Mouse (Mus musculus): ENCODE measurements at regions not wholly inside any gene's neighbourhood (a gene's known extent, or its start where the extent isn't known, plus 50 kb on each side); places are given as distances from the start of the nearest gene placed in this dataset. TPM values are rescaled to one million over a fixed set of nuclear protein-coding genes. Genes with fewer than 3 reads are reported as not detected.

- no peak overlapping the region for H3K4me3 ChIP-seq
- no peak for ATAC-seq (ENCODE audit: insufficient number of reproducible peaks, insufficient read depth, low FRiP score, low TSS enrichment)
- no peaks in the 10 kb centered on the region for H3K36me3 ChIP-seq
- H3K4me1 ChIP-seq, result no peaks in the 10 kb centered on the region
- no peaks in the 10 kb centered on the region for H3K27me3 ChIP-seq
- no peak overlapping the region for H3K9ac ChIP-seq
- no peaks in the 10 kb centered on the region for H3K9me3 ChIP-seq
- H3K4me2 ChIP-seq (replicated peaks), result no peak overlapping the region
- no peak overlapping the region for H3K27ac ChIP-seq
- 76% methylated on average over 2 of the region's 2 CpGs for WGBS
Observed at GRCm38 (mm10) chr7:36571061-36571460, 126.9 kb upstream of the Tshz3 start.

- no peak overlapping the region for H3K27ac ChIP-seq
- no peak for ATAC-seq (ENCODE audit: insufficient number of reproducible peaks, insufficient read depth, low FRiP score, low TSS enrichment)
- H3K4me1 ChIP-seq, result no peaks in the 10 kb centered on the region
- no peaks in the 10 kb centered on the region for H3K36me3 ChIP-seq
- H3K9me3 ChIP-seq, result no peaks in the 10 kb centered on the region
- no peak overlapping the region for H3K9ac ChIP-seq
- no peaks in the 10 kb centered on the region for H3K27me3 ChIP-seq
- no peak overlapping the region for H3K4me2 ChIP-seq (replicated peaks)
- no peak overlapping the region for H3K4me3 ChIP-seq
- 88% methylated on average over 6 of the region's 6 CpGs for WGBS
Observed at GRCm38 (mm10) chr7:36582074-36582473, 115.8 kb upstream of the Tshz3 start.

- H3K9ac ChIP-seq, result no peak overlapping the region
- no peak overlapping the region for H3K4me3 ChIP-seq
- H3K27me3 ChIP-seq, result no peaks in the 10 kb centered on the region
- no peaks in the 10 kb centered on the region for H3K4me1 ChIP-seq
- no peak overlapping the region for H3K4me2 ChIP-seq (replicated peaks)
- H3K27ac ChIP-seq, result no peak overlapping the region
- WGBS, result 69% methylated on average over 1 of the region's 1 CpGs
- H3K36me3 ChIP-seq, result no peaks in the 10 kb centered on the region
- no peak for ATAC-seq (ENCODE audit: insufficient number of reproducible peaks, insufficient read depth, low FRiP score, low TSS enrichment)
- no peaks in the 10 kb centered on the region for H3K9me3 ChIP-seq
Observed at GRCm38 (mm10) chr7:36585014-36585413, 112.9 kb upstream of the Tshz3 start.

- H3K4me3 ChIP-seq, result no peak overlapping the region
- WGBS, result 91% methylated on average over 1 of the region's 1 CpGs
- no peaks in the 10 kb centered on the region for H3K36me3 ChIP-seq
- no peak for ATAC-seq (ENCODE audit: insufficient number of reproducible peaks, insufficient read depth, low FRiP score, low TSS enrichment)
- H3K27me3 ChIP-seq, result no peaks in the 10 kb centered on the region
- no peaks in the 10 kb centered on the region for H3K4me1 ChIP-seq
- H3K27ac ChIP-seq, result no peak overlapping the region
- no peak overlapping the region for H3K9ac ChIP-seq
- no peak overlapping the region for H3K4me2 ChIP-seq (replicated peaks)
- H3K9me3 ChIP-seq, result no peaks in the 10 kb centered on the region
Observed at GRCm38 (mm10) chr7:36591496-36591895, 106.4 kb upstream of the Tshz3 start.

- Histone ChIP-seq H3K9ac (no peak overlapping the region), H3K9me3 (no peaks in the 10 kb centered on the region; the same call in 1 of the 2 replicates), H3K27ac (no peak overlapping the region), H3K4me2 (replicated peaks) (no peak overlapping the region), H3K4me3 (no peak overlapping the region), H3K4me1 (no peaks in the 10 kb centered on the region), H3K27me3 (no peaks in the 10 kb centered on the region), H3K36me3 (no peaks in the 10 kb centered on the region)
- no peak for ATAC-seq (ENCODE audit: insufficient number of reproducible peaks, insufficient read depth, low FRiP score, low TSS enrichment)
- 87% methylated on average over 3 of the region's 3 CpGs for WGBS
Observed at GRCm38 (mm10) chr7:36596630-36597301, 101.2 kb upstream of the Tshz3 start.

- Histone ChIP-seq H3K4me1 (no peaks in the 10 kb centered on the region), H3K27me3 (no peaks in the 10 kb centered on the region), H3K4me3 (no peak overlapping the region), H3K36me3 (no peaks in the 10 kb centered on the region), H3K9me3 (no peaks in the 10 kb centered on the region), H3K9ac (no peak overlapping the region), H3K4me2 (replicated peaks) (no peak overlapping the region), H3K27ac (no peak overlapping the region)
- 71% methylated on average over 18 of the region's 18 CpGs for WGBS
- no peak for ATAC-seq (ENCODE audit: insufficient number of reproducible peaks, insufficient read depth, low FRiP score, low TSS enrichment)
Observed at GRCm38 (mm10) chr7:36605026-36605698, 92.8 kb upstream of the Tshz3 start.

- 72% methylated on average over 6 of the region's 6 CpGs for WGBS
- Histone ChIP-seq H3K27ac (no peak overlapping the region), H3K4me3 (no peak overlapping the region), H3K4me1 (no peaks in the 10 kb centered on the region), H3K4me2 (replicated peaks) (no peak overlapping the region), H3K9me3 (no peaks in the 10 kb centered on the region), H3K36me3 (no peaks in the 10 kb centered on the region), H3K9ac (no peak overlapping the region), H3K27me3 (no peaks in the 10 kb centered on the region)
- no peak for ATAC-seq (ENCODE audit: insufficient number of reproducible peaks, insufficient read depth, low FRiP score, low TSS enrichment)
Observed at GRCm38 (mm10) chr7:36620256-36620655, 77.7 kb upstream of the Tshz3 start.

GRCm38 (mm10) chr7:36644252-36644651, 53.7 kb upstream of the Tshz3 start:
- ATAC-seq (ENCODE audit: insufficient number of reproducible peaks, insufficient read depth, low FRiP score, low TSS enrichment), result no peak
- Histone ChIP-seq H3K4me3 (no peak overlapping the region), H3K9ac (no peak overlapping the region), H3K36me3 (no peaks in the 10 kb centered on the region), H3K27ac (no peak overlapping the region), H3K27me3 (no peaks in the 10 kb centered on the region), H3K4me2 (replicated peaks) (no peak overlapping the region), H3K9me3 (no peaks in the 10 kb centered on the region), H3K4me1 (no peaks in the 10 kb centered on the region)
- WGBS, result 58% methylated on average over 3 of the region's 3 CpGs

Small RNA genes in the stretch of these regions (microRNA-seq; reads per million reads assigned to microRNA genes)
- gene Gm25247, result not detected
